Mouse (Mus musculus): Measurements from ENCODE around the gene Camkmt. TPM values are rescaled to one million over a fixed set of nuclear protein-coding genes. Genes with fewer than 3 reads are reported as not detected.

The Camkmt gene
- total and polyA plus RNA-seq, 3 experiments: 1.6 to 5.9 TPM; not detected in 1

- no peaks in the 10 kb centered on the region for H3K9me3 ChIP-seq (replicated peaks; ENCODE audit: insufficient read depth, low read length)
- DNase-seq (ENCODE audit: low read depth, low spot score): no peak
- no peaks in the 10 kb centered on the region for H3K36me3 ChIP-seq (ENCODE audit: control insufficient read depth in 1 of 2, insufficient read depth in 2 of 2, low read length in 2 of 2)
- TF ChIP-seq GATA1 (IDR thresholded peaks at IDR 0.05; ENCODE audit: low read depth, low read length) (no peak), MEF2A (IDR thresholded peaks at IDR 0.05; ENCODE audit: extremely low read depth, insufficient replicate concordance, low read depth, low read length, poor library complexity, severe bottlenecking) (no peak), JUND (IDR thresholded peaks at IDR 0.05; ENCODE audit: low read depth, low read length) (no peak), ZKSCAN1 (IDR thresholded peaks at IDR 0.05; ENCODE audit: low read depth, low read length) (no peak), NRF1 (IDR thresholded peaks at IDR 0.05; ENCODE audit: insufficient read depth, low read depth, low read length, poor library complexity, severe bottlenecking) (no peak), CHD2 (IDR thresholded peaks at IDR 0.05; ENCODE audit: low read length) (no peak), MAX (IDR thresholded peaks at IDR 0.05; ENCODE audit: low read length) (no peak)
- H3K9ac ChIP-seq (ENCODE audit: control insufficient read depth, low read depth, low read length, poor library complexity, severe bottlenecking): no peak overlapping the region
- no peak overlapping the region for H3K27ac ChIP-seq (ENCODE audit: control insufficient read depth, low read depth, low read length)
- H3K27me3 ChIP-seq (ENCODE audit: control insufficient read depth in 1 of 2, insufficient read depth in 2 of 2, low read length in 2 of 2): peaks cover 0 to 3% of the 10 kb centered on the region in 2 experiments; a peak in 1 of 4 replicates
- no peaks in the 10 kb centered on the region for H3K4me1 ChIP-seq (ENCODE audit: control insufficient read depth in 1 of 2, insufficient read depth in 2 of 2, low read length in 2 of 2)
- H3K4me3 ChIP-seq (ENCODE audit: control insufficient read depth in 1 of 2, insufficient read depth in 1 of 2, low read depth in 2 of 2, low read length in 2 of 2): no peak overlapping the region
- H3K79me2 ChIP-seq (ENCODE audit: control insufficient read depth, insufficient read depth, low read length, poor library complexity): no peaks in the 10 kb centered on the region
Measured at GRCm38 (mm10) chr17:85335464-85335863, 245.1 kb downstream of the Camkmt start.

GRCm38 (mm10) chr17:85337666-85338065, 247.3 kb downstream of the Camkmt start:
- Histone ChIP-seq H3K27me3 (ENCODE audit: control insufficient read depth in 1 of 2, insufficient read depth in 2 of 2, low read length in 2 of 2) (peaks cover 0 to 3% of the 10 kb centered on the region in 2 experiments; a peak in 1 of 4 replicates), H3K36me3 (ENCODE audit: control insufficient read depth in 1 of 2, insufficient read depth in 2 of 2, low read length in 2 of 2) (no peaks in the 10 kb centered on the region), H3K9me3 (replicated peaks; ENCODE audit: insufficient read depth, low read length) (no peaks in the 10 kb centered on the region), H3K9ac (ENCODE audit: control insufficient read depth, low read depth, low read length, poor library complexity, severe bottlenecking) (no peak overlapping the region), H3K4me1 (ENCODE audit: control insufficient read depth in 1 of 2, insufficient read depth in 2 of 2, low read length in 2 of 2) (no peaks in the 10 kb centered on the region), H3K79me2 (ENCODE audit: control insufficient read depth, insufficient read depth, low read length, poor library complexity) (no peaks in the 10 kb centered on the region), H3K27ac (ENCODE audit: control insufficient read depth, low read depth, low read length) (no peak overlapping the region), H3K4me3 (ENCODE audit: control insufficient read depth in 1 of 2, insufficient read depth in 1 of 2, low read depth in 2 of 2, low read length in 2 of 2) (no peak overlapping the region)
- DNase-seq (ENCODE audit: low read depth, low spot score): no peak
- no peak for TF ChIP-seq SIN3A (IDR thresholded peaks at IDR 0.05; ENCODE audit: low read length)
- no peak for TF ChIP-seq ZKSCAN1 (IDR thresholded peaks at IDR 0.05; ENCODE audit: low read depth, low read length)
- TF ChIP-seq TBP (IDR thresholded peaks at IDR 0.05; ENCODE audit: low read depth, low read length): no peak
- no peak for TF ChIP-seq CHD2 (IDR thresholded peaks at IDR 0.05; ENCODE audit: low read length)
- TF ChIP-seq SMC3 (IDR thresholded peaks at IDR 0.05; ENCODE audit: low read depth, low read length): no peak
- TF ChIP-seq ZMIZ1 (IDR thresholded peaks at IDR 0.05; ENCODE audit: low read depth, low read length): no peak
- TF ChIP-seq HCFC1 (IDR thresholded peaks at IDR 0.05; ENCODE audit: low read depth, low read length): no peak
- no peak for TF ChIP-seq MAX (IDR thresholded peaks at IDR 0.05; ENCODE audit: low read length)
- no peak for TF ChIP-seq POLR2AphosphoS2 (IDR thresholded peaks at IDR 0.05; ENCODE audit: low read length)
- no peak for TF ChIP-seq MYC (IDR thresholded peaks at IDR 0.05; ENCODE audit: low read depth, low read length)
- TF ChIP-seq ETS1 (IDR thresholded peaks at IDR 0.05; ENCODE audit: low read depth, low read length): no peak
- no peak for TF ChIP-seq ZC3H11A (IDR thresholded peaks at IDR 0.05; ENCODE audit: low read depth, low read length)
- TF ChIP-seq USF2 (IDR thresholded peaks at IDR 0.05; ENCODE audit: borderline replicate concordance in 1 of 2, insufficient read depth in 1 of 2, low read depth in 1 of 2, low read length in 2 of 2): no peak
- no peak for TF ChIP-seq BHLHE40 (IDR thresholded peaks at IDR 0.05; ENCODE audit: borderline replicate concordance, low read depth, low read length)
- no peak for TF ChIP-seq ZNF384 (IDR thresholded peaks at IDR 0.05; ENCODE audit: low read depth, low read length)
